Mouse (Mus musculus) heart, embryonic 14.5 days (tissue): ENCODE measurements around the gene Taf10. TPM values are rescaled to one million over a fixed set of nuclear protein-coding genes. Genes with fewer than 3 reads are reported as not detected.

Experiments
- ATAC-seq: fragments of 200-750 bp; cut with Nextera tagmentation; 2 replicates; pipeline ENCODE4 v1.8.0; 2017; ENCODE audit warnings: low read depth, moderate TSS enrichment; ENCODE audit not compliant: insufficient number of reproducible peaks, insufficient read depth, low FRiP score
- H3K27ac ChIP-seq, 2 experiments: fragments of 200-500 bp in 1 of 2; fragments of 300-500 bp in 1 of 2; sonication (generic) in 1 of 2; replicated peaks in 1 of 2; 2 replicates each; pipeline ENCODE4 v1.5.1; 2012 to 2014; ENCODE audit warnings: low read depth in 2 of 2, low read length in 2 of 2, control low read depth in 1 of 2, mild to moderate bottlenecking in 1 of 2, mixed read lengths in 1 of 2; ENCODE audit not compliant: control insufficient read depth in 1 of 2, insufficient read depth in 1 of 2
- H3K27me3 ChIP-seq: fragments of 300-500 bp; sonication (generic); 2 replicates; pipeline ENCODE4 v1.6.1; 2014; ENCODE audit warnings: mild to moderate bottlenecking, low read length, control low read depth; ENCODE audit not compliant: control insufficient read depth, insufficient read depth
- H3K36me3 ChIP-seq: fragments of 300-500 bp; sonication (generic); 2 replicates; pipeline ENCODE4 v1.6.1; 2014; ENCODE audit warnings: mild to moderate bottlenecking, control low read depth, low read length, mixed read lengths; ENCODE audit not compliant: control insufficient read depth, insufficient read depth
- H3K4me1 ChIP-seq, 2 experiments: fragments of 200-500 bp in 1 of 2; fragments of 300-500 bp in 1 of 2; sonication (generic) in 1 of 2; 2 replicates each; pipeline ENCODE4 v1.6.1; 2012 to 2014; ENCODE audit warnings: low read length in 2 of 2, control low read depth in 1 of 2, mixed read lengths in 1 of 2; ENCODE audit not compliant: control insufficient read depth in 2 of 2, insufficient read depth in 2 of 2
- H3K4me2 ChIP-seq: fragments of 300-500 bp; sonication (generic); 2 replicates; pipeline ENCODE4 v1.6.1; 2014; ENCODE audit warnings: mild to moderate bottlenecking, low read length
- H3K4me3 ChIP-seq, 2 experiments: fragments of 200-500 bp in 1 of 2; fragments of 300-500 bp in 1 of 2; sonication (generic) in 1 of 2; 2 replicates each; pipeline ENCODE4 v1.5.1; 2012 to 2014; ENCODE audit warnings: low read length in 2 of 2, mild to moderate bottlenecking in 2 of 2, control low read depth in 1 of 2, low read depth in 1 of 2, moderate library complexity in 1 of 2; ENCODE audit not compliant: control insufficient read depth in 1 of 2, insufficient read depth in 1 of 2
- H3K9ac ChIP-seq: fragments of 300-500 bp; sonication (generic); 2 replicates; pipeline ENCODE4 v1.6.1; 2014; ENCODE audit warnings: mild to moderate bottlenecking, low read length
- H3K9me3 ChIP-seq: fragments of 300-500 bp; sonication (generic); 2 replicates; pipeline ENCODE4 v1.6.1; 2016; ENCODE audit warnings: low read length, control low read depth; ENCODE audit not compliant: control insufficient read depth
- WGBS: fragments of 180-500 bp; shearing (Covaris S2); extraction: QIAGEN DNeasy Blood & Tissue Kit; methylation state at CpG from one replicate; pipeline ENCODE4 v1.1.7; 2014; 5-methylcytosine and 5-hydroxymethylcytosine counted together
- polyA plus RNA-seq: library from polyadenylated mRNA; unstranded; fragments of >200 nt; fragmentation: Nextera tagmentation; extraction: Ambion mirVana; gene quantifications from 2 replicates; pipeline ENCODE4 v1.2.1, GENCODE M21; 2014

Gene Taf10
- polyA plus RNA-seq, 1 experiment from 2014 or later = 159 TPM

GRCm38 (mm10) chr7:105708733-105709132 is 35.4 kb downstream of the Taf10 start:
- ATAC-seq = no peak
- Histone ChIP-seq H3K27ac (no peak overlapping the region), H3K27me3 (no peaks in the 10 kb centered on the region), H3K36me3 (no peaks in the 10 kb centered on the region), H3K4me3 (no peak overlapping the region), H3K9ac (no peak overlapping the region), H3K4me2 (no peak overlapping the region), H3K9me3 (no peaks in the 10 kb centered on the region), H3K4me1 (no peaks in the 10 kb centered on the region)
- 74% methylated on average over 5 of the region's 5 CpGs for WGBS

- 83% methylated on average over 4 of the region's 4 CpGs for WGBS
- Histone ChIP-seq H3K36me3 (no peaks in the 10 kb centered on the region), H3K4me1 (no peaks in the 10 kb centered on the region), H3K4me3 (no peak overlapping the region), H3K9ac (no peak overlapping the region), H3K27me3 (no peaks in the 10 kb centered on the region), H3K9me3 (no peaks in the 10 kb centered on the region), H3K4me2 (no peak overlapping the region), H3K27ac (no peak overlapping the region)
- ATAC-seq = no peak
Observed at GRCm38 (mm10) chr7:105703816-105704215, 40.3 kb downstream of the Taf10 start.

- WGBS = 76% methylated on average over 16 of the region's 16 CpGs
- ATAC-seq = no peak
- H3K9ac ChIP-seq = no peak overlapping the region
- no peak overlapping the region for H3K4me3 ChIP-seq
- H3K27ac ChIP-seq = no peak overlapping the region
- H3K27me3 ChIP-seq = no peaks in the 10 kb centered on the region
- H3K4me1 ChIP-seq = no peaks in the 10 kb centered on the region
- no peaks in the 10 kb centered on the region for H3K9me3 ChIP-seq
- no peak overlapping the region for H3K4me2 ChIP-seq
- H3K36me3 ChIP-seq = no peaks in the 10 kb centered on the region
Observed at GRCm38 (mm10) chr7:105703184-105703583, 41.0 kb downstream of the Taf10 start.

GRCm38 (mm10) chr7:105690875-105691274 is 53.3 kb downstream of the Taf10 start:
- 68% methylated on average over 1 of the region's 1 CpGs for WGBS
- H3K4me1 ChIP-seq = no peaks in the 10 kb centered on the region
- H3K4me2 ChIP-seq = no peak overlapping the region
- H3K9me3 ChIP-seq = no peaks in the 10 kb centered on the region
- H3K36me3 ChIP-seq = no peaks in the 10 kb centered on the region
- H3K4me3 ChIP-seq = no peak overlapping the region
- no peak overlapping the region for H3K27ac ChIP-seq
- no peak overlapping the region for H3K9ac ChIP-seq
- H3K27me3 ChIP-seq = no peaks in the 10 kb centered on the region
- no peak for ATAC-seq

Other genes with a start within 250 kb of the Taf10 start
- 60.1 and 64.2 TPM in 2 replicates for gene Smpd1, start 190.0 kb downstream of the Taf10 start, polyA plus RNA-seq
- 37.3 and 39.6 TPM in 2 replicates for gene Apbb1, start 162.7 kb downstream of the Taf10 start, polyA plus RNA-seq
- 0.26 TPM in 1 of 2 replicates, not detected in the other for gene Hpx, start 144.2 kb downstream of the Taf10 start, polyA plus RNA-seq
- gene Trim3, start 110.8 kb downstream of the Taf10 start, polyA plus RNA-seq = 22.4 and 26.3 TPM in 2 replicates
- gene Timm10b, start 104.3 kb downstream of the Taf10 start, polyA plus RNA-seq = 169 and 182 TPM in 2 replicates
- gene Arfip2, start 103.9 kb downstream of the Taf10 start, polyA plus RNA-seq = 49.5 and 51.2 TPM in 2 replicates
- 44.9 and 50.4 TPM in 2 replicates for gene Gm45799, start 103.8 kb downstream of the Taf10 start, polyA plus RNA-seq
- 0.51 and 0.70 TPM in 2 replicates for gene Dnhd1, start 93.5 kb downstream of the Taf10 start, polyA plus RNA-seq
- gene Ilk, start 7.8 kb downstream of the Taf10 start, polyA plus RNA-seq = 401 and 404 TPM in 2 replicates
- 19.6 and 22.4 TPM in 2 replicates for gene Rrp8, start 7.0 kb downstream of the Taf10 start, polyA plus RNA-seq
- gene Tpp1, start 7.9 kb upstream of the Taf10 start, polyA plus RNA-seq = 89.2 and 104 TPM in 2 replicates
- 7.7 and 8.3 TPM in 2 replicates for gene Dchs1, start 43.3 kb upstream of the Taf10 start, polyA plus RNA-seq
- 206 and 233 TPM in 2 replicates for gene Mrpl17, start 66.7 kb upstream of the Taf10 start, polyA plus RNA-seq
- 1.1 and 1.2 TPM in 2 replicates for gene Gm4070, start 209.6 kb upstream of the Taf10 start, polyA plus RNA-seq